Mouse (Mus musculus): Measurements from ENCODE around the gene Dkkl1.

Dkkl1 gene

GRCm38 (mm10) chr7:45202654-45203053 lies 9.3 kb downstream of the Dkkl1 start:
- H3K4me1 ChIP-seq (replicated peaks; ENCODE audit: low read depth, low read length), result peaks cover 47% of the 10 kb centered on the region
- no peaks in the 10 kb centered on the region for H3K9me3 ChIP-seq (ENCODE audit: low read length)
- 0 out of 2 replicates have a peak, but pooled peaks cover 11% of the 10 kb centered on the region for H3K27me3 ChIP-seq (ENCODE audit: insufficient read depth, low read length)
- no peak overlapping the region for H3K4me3 ChIP-seq (replicated peaks; ENCODE audit: low read length)
- TF ChIP-seq POU5F1 (IDR thresholded peaks at IDR 0.05; ENCODE audit: borderline replicate concordance, low read length) (no peak), NANOG (IDR thresholded peaks at IDR 0.05; ENCODE audit: borderline replicate concordance, low read length) (no peak), CTCF (conservative IDR thresholded peaks at IDR 0.05; ENCODE audit: low read length) (no peak)
- H3K36me3 ChIP-seq (ENCODE audit: insufficient read depth, low read length), result no peaks in the 10 kb centered on the region

DNA sequence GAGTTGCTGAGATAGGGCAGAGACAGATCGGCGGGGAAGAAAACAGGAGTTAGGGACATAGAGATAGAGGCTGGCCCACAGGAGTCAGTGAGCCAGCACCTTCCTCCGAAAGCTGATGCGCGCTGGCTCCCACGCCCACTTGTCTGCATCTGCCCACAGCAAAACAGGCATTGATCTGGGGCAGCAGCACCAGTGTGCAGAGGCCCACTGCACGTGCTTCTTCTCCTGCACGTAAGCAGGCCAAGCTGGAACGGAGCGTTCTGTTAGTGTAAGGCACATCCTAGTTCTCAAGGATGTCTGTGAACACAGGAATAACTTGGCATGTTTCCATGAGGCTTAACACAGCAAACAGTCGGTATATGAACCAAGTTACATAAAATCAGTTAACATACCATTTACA lies 13.0 kb downstream of the Dkkl1 start:
- TF ChIP-seq POU5F1 (IDR thresholded peaks at IDR 0.05; ENCODE audit: borderline replicate concordance, low read length) (no peak), NANOG (IDR thresholded peaks at IDR 0.05; ENCODE audit: borderline replicate concordance, low read length) (no peak), CTCF (conservative IDR thresholded peaks at IDR 0.05; ENCODE audit: low read length) (no peak)
- no peaks in the 10 kb centered on the region for H3K9me3 ChIP-seq (ENCODE audit: low read length)
- peaks cover 66% of the 10 kb centered on the region for H3K4me1 ChIP-seq (replicated peaks; ENCODE audit: low read depth, low read length)
- H3K4me3 ChIP-seq (replicated peaks; ENCODE audit: low read length), result peak overlapping the region; percentile 49
- H3K27me3 ChIP-seq (ENCODE audit: insufficient read depth, low read length), result peaks cover 26% of the 10 kb centered on the region; the same call in 1 of the 2 replicates
- no peaks in the 10 kb centered on the region for H3K36me3 ChIP-seq (ENCODE audit: insufficient read depth, low read length)

DNA sequence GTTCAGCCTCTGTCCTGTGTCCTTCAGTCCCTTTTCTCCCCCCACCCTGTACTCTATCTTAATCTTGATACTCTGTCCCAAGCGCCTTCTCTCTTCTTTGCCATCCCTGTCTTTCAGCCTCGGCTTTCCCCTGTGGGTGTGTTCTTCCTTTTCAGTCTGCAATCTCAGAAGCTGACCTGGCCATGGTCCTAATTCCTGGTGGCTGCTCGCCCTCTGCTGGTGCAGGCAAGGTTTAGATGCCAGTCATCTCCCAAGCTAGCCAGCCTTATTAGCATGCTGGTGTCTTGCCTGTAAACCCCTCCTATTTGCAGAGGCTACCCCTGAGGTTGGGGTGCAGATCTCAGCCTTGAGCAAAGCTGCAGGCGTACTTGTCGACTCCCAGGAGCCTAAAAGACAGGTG lies 13.5 kb downstream of the Dkkl1 start:
- H3K36me3 ChIP-seq (ENCODE audit: insufficient read depth, low read length), result no peaks in the 10 kb centered on the region
- H3K9me3 ChIP-seq (ENCODE audit: low read length), result no peaks in the 10 kb centered on the region
- H3K27me3 ChIP-seq (ENCODE audit: insufficient read depth, low read length), result peaks cover 25% of the 10 kb centered on the region; the same call in 1 of the 2 replicates
- peaks cover 67% of the 10 kb centered on the region for H3K4me1 ChIP-seq (replicated peaks; ENCODE audit: low read depth, low read length)
- H3K4me3 ChIP-seq (replicated peaks; ENCODE audit: low read length), result peak overlapping the region; percentile 49
- peak; percentile 49 for TF ChIP-seq CTCF (conservative IDR thresholded peaks at IDR 0.05; ENCODE audit: low read length)
- TF ChIP-seq POU5F1 (IDR thresholded peaks at IDR 0.05; ENCODE audit: borderline replicate concordance, low read length), result no peak

DNA sequence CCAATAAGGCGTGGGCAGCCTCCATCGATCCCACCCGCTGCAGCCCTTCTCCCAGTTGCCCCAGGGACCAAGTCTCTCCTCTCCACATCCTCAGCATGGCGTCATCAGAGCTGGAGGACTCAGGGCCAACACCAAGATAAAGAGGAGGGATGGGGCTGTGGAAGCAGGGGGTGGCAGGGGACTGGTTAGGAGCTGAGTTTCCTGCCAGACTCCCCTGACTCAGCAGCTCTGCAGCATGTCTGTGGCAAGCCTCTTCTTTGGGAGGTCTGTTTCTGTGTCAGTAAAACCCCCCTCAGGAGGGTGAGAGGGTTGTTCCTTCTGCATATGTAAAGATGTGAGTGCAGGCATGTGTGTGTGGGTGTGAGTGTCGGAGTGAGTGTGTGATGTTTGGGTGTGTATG lies 15.0 kb downstream of the Dkkl1 start:
- TF ChIP-seq CTCF (conservative IDR thresholded peaks at IDR 0.05; ENCODE audit: low read length) (no peak), POU5F1 (IDR thresholded peaks at IDR 0.05; ENCODE audit: borderline replicate concordance, low read length) (no peak)

DNA sequence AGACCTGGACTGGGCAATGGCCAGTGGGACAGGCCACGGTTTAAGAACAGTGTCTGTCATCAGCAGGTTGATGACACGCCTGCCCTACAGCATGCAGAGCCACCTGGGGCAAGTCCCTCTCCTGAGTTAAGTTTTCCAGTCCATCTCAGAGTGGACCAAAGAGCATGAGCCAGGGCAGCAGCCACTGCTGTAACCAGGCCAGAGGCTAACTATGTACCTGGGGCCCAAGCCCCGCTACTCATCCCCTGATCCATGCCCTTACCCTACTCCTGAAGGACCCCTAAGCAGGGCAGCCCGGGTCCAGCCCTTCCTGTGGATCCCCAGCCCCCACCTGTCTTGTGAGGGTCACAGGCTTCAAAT lies 15.8 kb downstream of the Dkkl1 start:
- Histone ChIP-seq H3K27me3 (ENCODE audit: insufficient read depth, low read length) (peaks cover 19% of the 10 kb centered on the region; the same call in 1 of the 2 replicates), H3K4me1 (replicated peaks; ENCODE audit: low read depth, low read length) (peaks cover 74% of the 10 kb centered on the region), H3K4me3 (replicated peaks; ENCODE audit: low read length) (no peak overlapping the region), H3K36me3 (ENCODE audit: insufficient read depth, low read length) (no peaks in the 10 kb centered on the region), H3K9me3 (ENCODE audit: low read length) (no peaks in the 10 kb centered on the region)
- TF ChIP-seq NANOG (IDR thresholded peaks at IDR 0.05; ENCODE audit: borderline replicate concordance, low read length) (no peak), CTCF (conservative IDR thresholded peaks at IDR 0.05; ENCODE audit: low read length) (no peak), POU5F1 (IDR thresholded peaks at IDR 0.05; ENCODE audit: borderline replicate concordance, low read length) (no peak)

More for the DNA sequence above, 15.0 kb downstream of the Dkkl1 start:
- H3K27me3 ChIP-seq (ENCODE audit: insufficient read depth, low read length), result peaks cover 19% of the 10 kb centered on the region; the same call in 1 of the 2 replicates
- H3K4me1 ChIP-seq (replicated peaks; ENCODE audit: low read depth, low read length), result peaks cover 66% of the 10 kb centered on the region
- no peaks in the 10 kb centered on the region for H3K9me3 ChIP-seq (ENCODE audit: low read length)
- no peaks in the 10 kb centered on the region for H3K36me3 ChIP-seq (ENCODE audit: insufficient read depth, low read length)
- H3K4me3 ChIP-seq (replicated peaks; ENCODE audit: low read length), result no peak overlapping the region

DNA sequence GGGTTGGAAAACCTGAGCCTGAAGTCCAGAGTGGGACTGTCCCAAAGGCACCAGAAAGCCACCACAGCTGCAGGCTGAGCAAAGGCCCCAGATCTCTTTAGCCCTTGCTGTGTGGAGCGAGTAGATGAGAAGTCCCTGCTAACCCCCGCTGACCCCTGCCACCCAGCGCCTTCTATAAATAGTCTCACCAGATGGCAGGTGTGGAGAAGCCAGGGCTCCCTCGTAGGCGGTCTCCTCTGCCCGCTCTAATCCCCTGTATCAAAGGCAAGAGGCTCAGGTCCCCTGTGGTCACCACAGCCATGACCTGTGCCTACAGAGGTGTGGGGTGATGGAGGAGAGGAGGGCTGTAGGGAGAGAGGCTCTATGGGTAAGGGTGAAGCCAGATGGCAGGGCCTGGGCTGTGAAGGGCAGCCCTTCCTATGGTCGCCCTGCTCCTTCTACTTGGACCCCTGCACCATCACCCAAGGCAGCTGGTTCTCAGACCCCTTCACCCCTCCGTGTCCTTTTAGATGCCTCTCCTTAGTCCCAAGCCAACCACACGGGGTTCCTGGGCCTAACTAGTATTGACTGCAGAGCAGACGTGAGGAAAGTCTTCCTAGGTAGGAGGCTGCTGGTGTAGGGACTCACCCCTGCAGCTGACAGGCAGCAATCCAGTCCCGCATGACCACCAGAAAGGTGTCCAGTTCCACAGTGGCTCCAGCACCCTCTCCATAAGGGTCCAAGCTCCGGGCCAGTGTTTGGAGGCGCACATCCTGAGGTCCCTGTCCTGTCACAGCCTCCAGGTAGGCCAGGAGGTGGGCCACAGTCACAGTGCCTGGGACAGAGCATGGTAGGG lies 16.4 kb downstream of the Dkkl1 start:
- no peaks in the 10 kb centered on the region for H3K9me3 ChIP-seq (ENCODE audit: low read length)
- no peak for TF ChIP-seq CTCF (conservative IDR thresholded peaks at IDR 0.05; ENCODE audit: low read length)
- no peak for TF ChIP-seq POU5F1 (IDR thresholded peaks at IDR 0.05; ENCODE audit: borderline replicate concordance, low read length)
- no peaks in the 10 kb centered on the region for H3K36me3 ChIP-seq (ENCODE audit: insufficient read depth, low read length)
- H3K4me3 ChIP-seq (replicated peaks; ENCODE audit: low read length), result no peak overlapping the region
- peaks cover 75% of the 10 kb centered on the region for H3K4me1 ChIP-seq (replicated peaks; ENCODE audit: low read depth, low read length)
- H3K27me3 ChIP-seq (ENCODE audit: insufficient read depth, low read length), result peaks cover 19% of the 10 kb centered on the region; the same call in 1 of the 2 replicates

- peaks cover 86% of the 10 kb centered on the region for H3K4me1 ChIP-seq (replicated peaks; ENCODE audit: low read depth, low read length)
- H3K9me3 ChIP-seq (ENCODE audit: low read length), result no peaks in the 10 kb centered on the region
- no peaks in the 10 kb centered on the region for H3K36me3 ChIP-seq (ENCODE audit: insufficient read depth, low read length)
- TF ChIP-seq POU5F1 (IDR thresholded peaks at IDR 0.05; ENCODE audit: borderline replicate concordance, low read length), result no peak
- no peak for TF ChIP-seq CTCF (conservative IDR thresholded peaks at IDR 0.05; ENCODE audit: low read length)
- TF ChIP-seq NANOG (IDR thresholded peaks at IDR 0.05; ENCODE audit: borderline replicate concordance, low read length), result no peak
- peak overlapping the region; percentile 39 for H3K4me3 ChIP-seq (replicated peaks; ENCODE audit: low read length)
- H3K27me3 ChIP-seq (ENCODE audit: insufficient read depth, low read length), result peaks cover 29% of the 10 kb centered on the region
Measured at GRCm38 (mm10) chr7:45193871-45194785, 17.8 kb downstream of the Dkkl1 start.

DNA sequence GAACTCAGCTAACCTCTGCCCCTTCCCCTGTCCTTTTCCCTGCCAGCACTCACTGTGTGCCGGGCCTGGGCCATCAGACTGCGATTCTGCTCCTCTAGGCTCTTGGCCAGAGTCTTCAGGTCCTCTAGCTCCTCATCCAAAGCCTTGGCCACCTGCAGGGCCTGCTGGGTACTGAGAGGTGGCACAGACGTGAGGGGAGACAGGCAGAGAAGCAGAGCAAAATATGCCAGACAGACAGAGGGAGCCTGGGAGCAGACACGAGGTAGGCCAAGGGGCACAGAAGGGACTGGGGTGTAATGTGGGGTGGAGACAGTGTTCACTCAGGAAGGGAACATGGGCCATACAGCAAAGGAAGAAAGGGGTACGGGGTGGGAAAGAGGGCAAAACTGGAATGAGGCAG lies 18.5 kb downstream of the Dkkl1 start:
- H3K27me3 ChIP-seq (ENCODE audit: insufficient read depth, low read length), result peaks cover 32% of the 10 kb centered on the region
- H3K4me3 ChIP-seq (replicated peaks; ENCODE audit: low read length), result peak overlapping the region; percentile 39; the same call in 1 of the 2 replicates
- H3K36me3 ChIP-seq (ENCODE audit: insufficient read depth, low read length), result no peaks in the 10 kb centered on the region
- H3K4me1 ChIP-seq (replicated peaks; ENCODE audit: low read depth, low read length), result peaks cover 86% of the 10 kb centered on the region
- no peaks in the 10 kb centered on the region for H3K9me3 ChIP-seq (ENCODE audit: low read length)
- no peak for TF ChIP-seq POU5F1 (IDR thresholded peaks at IDR 0.05; ENCODE audit: borderline replicate concordance, low read length)
- 0 out of 2 replicates have a peak, but pooled peaks have one; percentile 3 for TF ChIP-seq CTCF (conservative IDR thresholded peaks at IDR 0.05; ENCODE audit: low read length)
